Comparison of ENCODE assay signal across 17 mouse cellular contexts in the genomic region with DNA sequence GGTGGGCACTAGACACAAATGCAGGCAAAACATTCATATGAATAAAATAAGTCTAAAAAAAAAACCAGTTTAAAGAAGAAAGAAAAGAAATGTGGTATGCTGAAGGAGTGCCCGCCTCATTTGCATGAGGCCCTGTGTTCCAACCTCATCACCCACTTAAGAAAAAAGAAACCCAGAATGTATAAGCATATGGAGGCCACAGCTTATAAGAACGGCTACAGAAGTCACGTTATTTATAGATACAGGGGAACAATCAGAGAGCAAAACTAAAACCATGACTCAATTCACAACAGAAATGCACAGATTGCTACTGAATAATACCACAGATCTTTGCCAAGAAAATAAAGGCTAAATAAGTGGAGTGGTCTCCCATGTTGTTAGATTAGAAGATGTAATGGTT.
"Had no signal": no experiment of that assay in that cellular context is flagged by ENCODE, and none has a peak within 500 bp of the region (broad histone marks: within the 10 kb centered on the region; RNA-seq: fewer than 3 reads in every experiment).

No protein-coding gene starts in this region.

- ATAC-seq: midbrain, embryonic 16.5 days had no signal

- H3K27me3 ChIP-seq: midbrain, embryonic 12.5 days; neural tube, embryonic 13.5 days; neural tube, embryonic 15.5 days; stomach, embryonic 15.5 days had no signal

- H3K27ac ChIP-seq: midbrain, embryonic 10.5 days; midbrain, embryonic 12.5 days; neural tube, embryonic 13.5 days; neural tube, embryonic 15.5 days; stomach, embryonic 15.5 days; stomach, postnatal 0 days had no signal

- H3K4me1 ChIP-seq: midbrain, embryonic 10.5 days; midbrain, embryonic 12.5 days; neural tube, embryonic 13.5 days; neural tube, embryonic 15.5 days; stomach, embryonic 15.5 days had no signal

- H3K4me3 ChIP-seq: midbrain, embryonic 10.5 days; midbrain, embryonic 12.5 days; myocyte; neural tube, embryonic 13.5 days; neural tube, embryonic 15.5 days; stomach, embryonic 15.5 days had no signal

- H3K9me3 ChIP-seq: midbrain, embryonic 10.5 days; midbrain, embryonic 12.5 days; neural tube, embryonic 13.5 days; neural tube, embryonic 15.5 days; stomach, embryonic 15.5 days had no signal

- H3K4me2 ChIP-seq: lung, embryonic 14.5 days; midbrain, embryonic 12.5 days; neural tube, embryonic 13.5 days; neural tube, embryonic 15.5 days; stomach, embryonic 15.5 days had no signal

- H3K36me3 ChIP-seq: midbrain, embryonic 10.5 days; midbrain, embryonic 12.5 days; neural tube, embryonic 13.5 days; neural tube, embryonic 15.5 days; stomach, embryonic 15.5 days had no signal

- H3K9ac ChIP-seq: lung, embryonic 14.5 days; midbrain, embryonic 12.5 days; neural tube, embryonic 13.5 days; neural tube, embryonic 15.5 days; stomach, embryonic 15.5 days had no signal

- DNase-seq: lung, adult 18-20 months; lung, embryonic 14.5 days; lung, postnatal 10 days; lung, postnatal 4 days; midbrain, embryonic 14.5 days; right cerebral cortex, postnatal 14 days; thymus, adult 2 months; thymus, postnatal 25 days; thymus, postnatal 4 days had no signal
